Mouse (Mus musculus) lung, adult 2 months (tissue): ENCODE results near the gene Als2cl.

Experiments used
- CTCF ChIP-seq: fragments of 200-500 bp; IDR thresholded peaks from 2 replicates; pipeline ENCODE4 v1.5.1; 2011; ENCODE audit warnings: mild to moderate bottlenecking, low read length, control low read depth; ENCODE audit not compliant: insufficient read depth
- POLR2A ChIP-seq: fragments of 200-500 bp; IDR thresholded peaks from 2 replicates; pipeline ENCODE4 v1.6.1; 2011; ENCODE audit warnings: low read depth, mild to moderate bottlenecking, control low read depth, low read length, borderline replicate concordance; ENCODE audit errors: extremely low read depth

GRCm38 (mm10) chr9:110834411-110834810 is 45.3 kb upstream of the Als2cl start, which contains the start of gene Prss45:
- no peak for TF ChIP-seq CTCF
- TF ChIP-seq POLR2A = no peak
